Mouse (Mus musculus) stomach, postnatal 0 days (tissue): ENCODE results near the gene Cers3.

Source experiments
- CTCF ChIP-seq: IDR thresholded peaks from 2 replicates; pipeline ENCODE4 v1.5.1; 2016; ENCODE audit warnings: antibody characterized with exemption, low read depth, mild to moderate bottlenecking, moderate library complexity
- EP300 ChIP-seq: optimal IDR thresholded peaks from 2 replicates; pipeline ENCODE3; 2016; ENCODE audit warnings: antibody characterized with exemption

DNA sequence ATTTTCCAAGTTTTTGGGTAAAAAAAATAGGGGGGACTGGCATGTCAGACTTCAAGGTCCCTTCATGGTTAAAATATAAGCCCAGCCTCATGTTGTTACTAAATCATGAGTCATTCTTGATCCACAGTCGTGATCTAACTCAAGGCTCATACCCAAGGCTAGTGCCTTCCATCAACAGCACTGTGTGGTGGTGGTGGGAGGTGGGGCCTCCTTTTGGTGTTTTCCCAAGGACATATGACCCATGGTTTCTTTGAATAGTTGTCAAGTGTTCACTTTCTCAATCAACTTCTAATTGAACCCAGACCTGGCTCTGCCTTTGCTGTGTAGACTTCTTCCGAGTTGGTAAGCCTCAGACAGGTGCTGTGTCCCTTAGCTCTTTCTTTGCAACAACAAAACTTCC is 44.5 kb downstream of the Cers3 start:
- TF ChIP-seq CTCF, result no peak
- no peak for TF ChIP-seq EP300
